In the genomic region with DNA sequence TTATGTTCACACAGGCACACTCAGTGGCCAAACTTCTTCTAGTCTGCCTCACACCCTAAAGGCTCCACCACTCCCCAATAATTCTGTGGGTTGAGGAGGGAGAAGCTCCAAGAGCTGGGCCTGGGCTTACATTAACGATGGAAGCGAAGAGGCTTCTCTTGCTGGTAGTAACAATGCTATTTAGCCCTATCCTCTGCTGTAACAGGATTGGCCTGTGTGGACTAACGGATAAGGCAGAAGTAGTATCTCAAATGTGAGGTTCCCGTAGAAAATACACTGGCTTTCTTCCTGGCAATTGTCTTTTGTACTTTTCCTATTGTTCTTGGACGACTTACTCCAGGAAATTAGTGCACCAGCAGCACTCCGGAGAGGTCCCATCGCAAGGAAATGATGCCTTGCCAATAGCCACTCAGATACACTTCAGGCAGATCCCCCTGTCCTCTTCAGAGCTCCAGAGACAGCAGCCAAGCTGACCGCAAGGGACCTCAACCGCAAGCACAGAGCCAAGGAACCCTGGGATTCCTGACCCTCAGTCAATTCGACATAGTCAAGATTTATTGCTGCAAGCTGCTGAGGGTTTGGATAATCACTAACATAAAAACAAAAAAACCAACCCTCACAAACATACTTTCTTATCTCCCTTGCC, we compare ENCODE assay signal across 15 mouse cellular contexts.
DNase-seq lines count a peak whose midpoint lies in the region; ATAC-seq and TF ChIP-seq lines count a peak whose summit lies in the region.
"Had no signal": no experiment of that assay in that cellular context is flagged by ENCODE, and none has a peak within 500 bp of the region (broad histone marks: within the 10 kb centered on the region; RNA-seq: fewer than 3 reads in every experiment).

No protein-coding gene starts in this region.

- no peak overlapping the region for H3K4me2 ChIP-seq in kidney, embryonic 16.5 days (replicated peaks; ENCODE audit: low read depth, low read length)
- H3K4me2 ChIP-seq: neural tube, embryonic 15.5 days had no signal

- H3K9ac ChIP-seq in kidney, embryonic 16.5 days (replicated peaks; ENCODE audit: low read length): no peak overlapping the region
- H3K9ac ChIP-seq: neural tube, embryonic 15.5 days had no signal

- 60% methylated on average over 10 of the region's 10 CpGs for WGBS in kidney, adult 2 months
- WGBS in kidney, embryonic 16.5 days: 71% methylated on average over 10 of the region's 10 CpGs

- H3K36me3 ChIP-seq in kidney, adult 2 months (ENCODE audit: control insufficient read depth, insufficient read depth, low read length): no peaks in the 10 kb centered on the region
- H3K36me3 ChIP-seq in kidney, embryonic 16.5 days (ENCODE audit: insufficient read depth, low read length): no peaks in the 10 kb centered on the region
- H3K36me3 ChIP-seq: embryonic facial prominence, embryonic 10.5 days; neural tube, embryonic 15.5 days had no signal

- peak; percentile 60 for DNase-seq in kidney, adult 2 months
- peak; percentile 53 to 68 for DNase-seq in heart, adult 9 months (ENCODE audit: low spot score in 2 of 2)
- peak; percentile 11 to 23 for DNase-seq in heart, postnatal 36 days
- DNase-seq in cerebellum, postnatal 4 days (ENCODE audit: low spot score in 2 of 2): no peak
- DNase-seq in cerebellum, adult 8-10 months: no peak
- DNase-seq: adrenal gland, adult 2 months; layer of hippocampus, postnatal 36 days; lung, postnatal 14 days; right cerebral cortex, postnatal 14 days; thymus, postnatal 25 days had no signal

- ATAC-seq in kidney, embryonic 16.5 days (ENCODE audit: low FRiP score, low TSS enrichment): no peak
- peak; percentile 85 for ATAC-seq in megakaryocyte-erythroid progenitor cell, adult 5-6 weeks (replicated peaks; ENCODE audit: low FRiP score, low TSS enrichment, poor library complexity, severe bottlenecking)
- ATAC-seq: intestine, embryonic 16.5 days had no signal

- H3K9me3 ChIP-seq in kidney, embryonic 16.5 days (ENCODE audit: low read length): no peaks in the 10 kb centered on the region
- H3K9me3 ChIP-seq: embryonic facial prominence, embryonic 10.5 days; neural tube, embryonic 15.5 days had no signal

- no peaks in the 10 kb centered on the region for H3K27me3 ChIP-seq in kidney, adult 2 months (replicated peaks; ENCODE audit: control insufficient read depth, insufficient read depth, low read length)
- H3K27me3 ChIP-seq in kidney, embryonic 16.5 days (ENCODE audit: insufficient read depth, low read length): no peaks in the 10 kb centered on the region
- H3K27me3 ChIP-seq: neural tube, embryonic 15.5 days had no signal

- intact Hi-C loops in heart, postnatal 36 days (cut with DNase I): no loop called here

- no peak for TF ChIP-seq CTCF in kidney, adult 2 months (conservative IDR thresholded peaks at IDR 0.05; ENCODE audit: insufficient read depth, insufficient read length, low read depth, low read length)

- no peak for TF ChIP-seq POLR2A in kidney, adult 2 months (IDR thresholded peaks at IDR 0.05; ENCODE audit: low read depth, low read length)

- H3K27ac ChIP-seq in kidney, adult 2 months (ENCODE audit: insufficient read depth, low read depth, low read length): no peak overlapping the region
- H3K27ac ChIP-seq in kidney, embryonic 16.5 days (ENCODE audit: low read length): no peak overlapping the region
- H3K27ac ChIP-seq: embryonic facial prominence, embryonic 10.5 days; neural tube, embryonic 15.5 days had no signal

- 0 out of 2 replicates have a peak, but pooled peaks cover 3% of the 10 kb centered on the region for H3K4me1 ChIP-seq in kidney, adult 2 months (ENCODE audit: control insufficient read depth, insufficient read depth, low read length)
- H3K4me1 ChIP-seq in kidney, embryonic 16.5 days (ENCODE audit: insufficient read depth, low read length): no peaks in the 10 kb centered on the region
- H3K4me1 ChIP-seq: embryonic facial prominence, embryonic 10.5 days; neural tube, embryonic 15.5 days had no signal

- H3K4me3 ChIP-seq in kidney, adult 2 months (ENCODE audit: insufficient read depth, low read depth, low read length): no peak overlapping the region
- H3K4me3 ChIP-seq in kidney, embryonic 16.5 days (ENCODE audit: low read length): no peak overlapping the region
- H3K4me3 ChIP-seq: embryonic facial prominence, embryonic 10.5 days; neural tube, embryonic 15.5 days had no signal

Comparison
In these comparisons a context has a peak if more than half of its experiments do, and no peak if none do; other contexts are left out.
1. DNase-seq: peak in kidney, adult 2 months (single experiment), heart, adult 9 months (2 of 2) and heart, postnatal 36 days (2 of 2); none in cerebellum, postnatal 4 days (0 of 2) and cerebellum, adult 8-10 months (single experiment).